Mouse (Mus musculus) urinary bladder, postnatal 10 days (tissue): ENCODE results near the gene Abracl.
A peak's percentile ranks its signal among the peaks of the same experiment; 100 is the strongest.

ENCODE experiments used
- DNase-seq: peaks from one replicate; pipeline ENCODE4 v3.0.0; 2022; ENCODE audit warnings: low spot score

Abracl gene

GRCm38 (mm10) chr10:18022741-18023347 is at the start of gene Abracl:
Gene Abracl, minus strand, starts transcription at chr10:18023288.
- peak; percentile 22 for DNase-seq

- no peak for DNase-seq
These were observed 49.8 kb upstream of the Abracl start for GRCm38 (mm10) chr10:18072871-18073270.

GRCm38 (mm10) chr10:18070616-18071015 is 47.5 kb upstream of the Abracl start:
- no peak for DNase-seq

- no peak for DNase-seq
These were observed 47.1 kb upstream of the Abracl start for GRCm38 (mm10) chr10:18070144-18070543.

GRCm38 (mm10) chr10:18069576-18069975 is 46.5 kb upstream of the Abracl start:
- DNase-seq: no peak

- DNase-seq: no peak
These were observed 45.8 kb upstream of the Abracl start for GRCm38 (mm10) chr10:18068880-18069279.

- no peak for DNase-seq
These were observed 44.8 kb upstream of the Abracl start for GRCm38 (mm10) chr10:18067761-18068446.

- no peak for DNase-seq
These were observed 42.9 kb upstream of the Abracl start for GRCm38 (mm10) chr10:18066031-18066439.

- DNase-seq: no peak
These were observed 41.6 kb upstream of the Abracl start for GRCm38 (mm10) chr10:18064606-18065228.

GRCm38 (mm10) chr10:18061533-18061932 is 38.4 kb upstream of the Abracl start:
- DNase-seq: no peak

- DNase-seq: no peak
These were observed 37.7 kb upstream of the Abracl start for GRCm38 (mm10) chr10:18060778-18061177.

- no peak for DNase-seq
These were observed 36.7 kb upstream of the Abracl start for GRCm38 (mm10) chr10:18059807-18060206.

GRCm38 (mm10) chr10:18058681-18059338 is 35.7 kb upstream of the Abracl start:
- DNase-seq: no peak

GRCm38 (mm10) chr10:18056391-18056745 is 33.3 kb upstream of the Abracl start:
- DNase-seq: no peak

GRCm38 (mm10) chr10:18055696-18056390 is 32.8 kb upstream of the Abracl start, which contains the start of gene Reps1:
Gene Reps1, plus strand, starts transcription at chr10:18055861.
- DNase-seq: no peak

- peak; percentile 30 for DNase-seq
These were observed 32.1 kb upstream of the Abracl start for GRCm38 (mm10) chr10:18055009-18055695.

GRCm38 (mm10) chr10:18047380-18048146 is 24.5 kb upstream of the Abracl start:
- DNase-seq: no peak

GRCm38 (mm10) chr10:18046380-18046779 is 23.3 kb upstream of the Abracl start:
- no peak for DNase-seq

GRCm38 (mm10) chr10:18036849-18037248 is 13.8 kb upstream of the Abracl start:
- DNase-seq: no peak

GRCm38 (mm10) chr10:18034408-18034807 is 11.3 kb upstream of the Abracl start:
- DNase-seq: no peak

GRCm38 (mm10) chr10:18022312-18022711 is 776 bp downstream of the Abracl start:
- DNase-seq: peak; percentile 28
